Mouse (Mus musculus) midbrain, embryonic 13.5 days (tissue): ENCODE measurements around the gene Agtrap. TPM values are rescaled to one million over a fixed set of nuclear protein-coding genes. Genes with fewer than 3 reads are reported as not detected.
A peak's percentile ranks its signal among the peaks of the same experiment; 100 is the strongest.

Experiments used
- ATAC-seq: fragments of 200-750 bp; cut with Nextera tagmentation; 2 replicates; pipeline ENCODE4 v1.8.0; 2017; ENCODE audit warnings: mild to moderate bottlenecking, moderate TSS enrichment, moderate library complexity
- H3K27ac ChIP-seq: fragments of 300-500 bp; sonication (generic); 2 replicates; pipeline ENCODE4 v1.5.1; 2015; ENCODE audit warnings: inconsistent platforms, mild to moderate bottlenecking, moderate library complexity
- H3K27me3 ChIP-seq: fragments of 300-500 bp; sonication (generic); 2 replicates; pipeline ENCODE4 v1.6.1; 2015; ENCODE audit warnings: mild to moderate bottlenecking, inconsistent platforms
- H3K36me3 ChIP-seq: fragments of 300-500 bp; sonication (generic); 2 replicates; pipeline ENCODE4 v1.6.1; 2015; ENCODE audit warnings: mild to moderate bottlenecking, inconsistent platforms
- H3K4me1 ChIP-seq: fragments of 300-500 bp; sonication (generic); replicated peaks from 2 replicates; pipeline ENCODE4 v1.6.1; 2015; ENCODE audit warnings: inconsistent platforms
- H3K4me2 ChIP-seq: fragments of 300-500 bp; sonication (generic); replicated peaks from 2 replicates; pipeline ENCODE4 v1.6.1; 2015; ENCODE audit warnings: moderate library complexity, mild to moderate bottlenecking, inconsistent platforms
- H3K4me3 ChIP-seq: fragments of 300-500 bp; sonication (generic); replicated peaks from 2 replicates; pipeline ENCODE4 v1.5.1; 2015; ENCODE audit warnings: mild to moderate bottlenecking, inconsistent platforms
- H3K9ac ChIP-seq: fragments of 300-500 bp; sonication (generic); replicated peaks from 2 replicates; pipeline ENCODE4 v1.6.1; 2015; ENCODE audit warnings: mild to moderate bottlenecking, inconsistent platforms
- H3K9me3 ChIP-seq: fragments of 300-500 bp; sonication (generic); 2 replicates; pipeline ENCODE4 v1.6.1; 2016; ENCODE audit warnings: mild to moderate bottlenecking, inconsistent platforms
- WGBS: fragments of 180-500 bp; shearing (Covaris S2); methylation state at CpG from one replicate; pipeline ENCODE4 v1.1.7; 2015; 5-methylcytosine and 5-hydroxymethylcytosine counted together
- polyA plus RNA-seq: library from polyadenylated mRNA; unstranded; fragments of >200 nt; fragmentation: Nextera tagmentation; extraction: Ambion mirVana; gene quantifications from 2 replicates; pipeline ENCODE4 v1.2.1, GENCODE M21; 2015

The Agtrap gene
- polyA plus RNA-seq, 1 experiment from 2014 or later = 7.9 TPM

DNA sequence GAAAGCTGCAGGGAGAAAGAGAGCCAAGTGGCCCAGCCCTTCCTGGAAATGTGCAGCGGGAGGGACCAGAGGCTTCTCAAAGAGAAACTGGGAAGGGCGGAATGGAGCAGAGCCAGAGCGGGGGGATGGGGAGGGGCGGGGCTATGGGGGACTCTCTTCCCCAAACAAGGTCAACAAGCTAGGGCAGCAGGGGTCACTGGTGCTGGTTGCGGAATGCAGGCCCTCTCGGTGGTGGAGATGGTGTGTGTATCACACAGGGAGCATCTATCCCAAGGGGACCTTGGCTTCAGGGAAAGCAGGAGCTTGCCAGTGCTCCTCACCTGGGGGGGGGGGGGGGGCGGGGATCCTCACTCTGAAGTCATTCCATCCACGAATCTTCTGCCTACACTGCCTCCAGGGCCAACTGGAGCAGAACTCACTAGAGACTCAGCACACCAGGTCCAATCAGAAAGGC, 3.5 kb downstream of the Agtrap start:
- H3K4me2 ChIP-seq = no peak overlapping the region
- H3K4me3 ChIP-seq = no peak overlapping the region
- no peaks in the 10 kb centered on the region for H3K9me3 ChIP-seq
- no peaks in the 10 kb centered on the region for H3K27me3 ChIP-seq
- H3K9ac ChIP-seq = no peak overlapping the region
- no peak overlapping the region for H3K27ac ChIP-seq
- H3K36me3 ChIP-seq = no peaks in the 10 kb centered on the region
- peaks cover 44% of the 10 kb centered on the region for H3K4me1 ChIP-seq
- ATAC-seq = no peak
- 6% methylated on average over 8 of the region's 8 CpGs for WGBS

DNA sequence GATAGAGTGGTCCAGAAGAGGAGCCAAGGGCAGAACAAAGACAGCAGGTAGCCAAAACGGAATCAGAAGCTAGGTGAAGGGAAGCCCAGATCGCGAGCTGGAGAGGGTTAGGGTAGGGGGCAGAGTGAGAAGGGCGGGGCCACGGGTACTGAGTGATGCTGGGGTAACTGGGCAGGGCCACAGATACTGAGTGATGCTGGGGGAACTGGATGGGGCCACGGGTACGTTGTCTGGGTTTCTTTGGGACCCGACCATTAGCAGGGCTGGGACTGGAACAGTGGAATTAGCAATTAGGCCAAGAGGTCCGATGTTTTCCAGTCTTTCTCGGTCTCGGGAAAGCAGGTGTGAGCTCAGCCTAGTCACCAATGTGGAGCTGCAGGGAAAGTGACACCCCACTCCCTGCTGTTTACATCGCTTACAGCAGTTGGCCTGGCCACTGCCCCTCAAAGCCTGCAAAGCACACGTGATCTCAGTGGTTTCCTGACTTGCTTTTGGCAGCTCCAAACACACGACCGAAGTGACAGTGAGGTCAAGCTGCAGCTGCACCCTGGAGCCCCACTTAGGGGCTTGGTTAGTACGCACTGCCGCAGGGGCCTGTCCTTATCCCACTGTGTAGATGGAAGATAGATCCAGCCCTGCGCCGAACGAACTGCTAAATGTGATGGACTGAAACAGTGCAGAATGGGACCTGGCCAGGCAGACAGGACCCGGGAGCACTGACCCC, 4.5 kb downstream of the Agtrap start:
- no peak overlapping the region for H3K4me2 ChIP-seq
- no peaks in the 10 kb centered on the region for H3K27me3 ChIP-seq
- H3K27ac ChIP-seq = no peak overlapping the region
- H3K36me3 ChIP-seq = no peaks in the 10 kb centered on the region
- H3K4me3 ChIP-seq = no peak overlapping the region
- H3K9ac ChIP-seq = no peak overlapping the region
- peaks cover 35% of the 10 kb centered on the region for H3K4me1 ChIP-seq
- H3K9me3 ChIP-seq = no peaks in the 10 kb centered on the region
- no peak for ATAC-seq
- WGBS = 69% methylated on average over 21 of the region's 21 CpGs

DNA sequence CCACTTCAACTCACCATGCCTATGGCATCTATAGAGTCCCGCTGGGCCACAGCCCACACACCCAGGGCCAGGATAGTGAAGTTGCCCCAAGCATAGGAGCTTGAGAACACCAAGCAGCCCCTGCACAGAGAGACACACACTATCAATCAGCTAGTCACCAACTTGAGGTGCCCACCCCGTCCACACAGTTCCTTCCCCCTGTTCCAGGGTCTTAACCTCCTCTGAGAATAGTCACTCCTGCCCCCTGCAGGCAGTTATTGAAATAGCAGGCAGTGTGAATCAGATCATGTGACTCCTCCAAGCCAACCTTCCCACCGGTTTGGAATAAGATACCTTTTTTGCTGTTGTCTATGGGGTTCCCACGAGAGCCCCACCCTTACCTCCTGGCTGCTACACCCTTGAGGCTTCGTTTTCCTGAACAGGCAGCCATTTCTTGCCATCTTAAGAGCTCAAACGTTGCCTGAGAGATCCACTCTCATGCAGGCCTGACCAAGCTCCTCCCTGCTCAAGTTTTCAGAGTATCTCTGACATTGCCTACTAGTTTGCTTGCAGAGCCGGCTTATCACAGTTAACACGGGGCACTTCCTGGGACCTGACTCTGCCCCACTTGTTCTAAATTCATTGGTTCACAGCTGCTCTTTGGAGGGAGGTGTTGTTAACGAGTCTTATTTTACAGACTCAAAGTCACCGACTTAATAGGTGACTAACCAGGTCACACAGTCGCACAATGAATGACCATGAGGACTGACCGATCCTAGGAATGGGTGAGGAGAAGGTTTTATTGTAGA, 5.4 kb downstream of the Agtrap start:
- Histone ChIP-seq H3K4me1 (peaks cover 26% of the 10 kb centered on the region), H3K27ac (no peak overlapping the region), H3K4me3 (no peak overlapping the region), H3K36me3 (no peaks in the 10 kb centered on the region), H3K9ac (no peak overlapping the region), H3K9me3 (no peaks in the 10 kb centered on the region), H3K4me2 (no peak overlapping the region), H3K27me3 (no peaks in the 10 kb centered on the region)
- 58% methylated on average over 12 of the region's 12 CpGs for WGBS
- ATAC-seq = peak; percentile 50

DNA sequence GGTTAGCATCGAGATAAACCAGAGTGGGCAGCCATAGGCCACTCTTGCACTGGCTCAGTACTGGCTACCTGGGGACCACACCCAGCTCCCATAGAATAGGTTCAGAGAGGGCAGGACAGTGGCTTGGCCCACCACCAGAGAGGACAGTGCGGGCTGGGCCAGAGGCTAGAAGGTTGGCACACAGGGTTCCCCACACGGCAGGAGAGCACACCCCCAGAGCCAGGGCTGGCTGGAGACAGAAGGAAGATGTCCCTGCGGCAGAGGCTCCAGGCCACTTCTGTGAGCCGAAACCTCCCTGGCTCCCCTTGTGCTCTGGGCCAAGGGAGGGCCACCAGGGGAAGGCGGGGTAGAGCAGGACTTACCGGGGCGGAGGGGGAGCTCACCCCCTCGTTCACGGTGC, 6.6 kb downstream of the Agtrap start:
- Histone ChIP-seq H3K9ac (no peak overlapping the region), H3K4me2 (no peak overlapping the region), H3K4me3 (no peak overlapping the region), H3K36me3 (no peaks in the 10 kb centered on the region), H3K27me3 (no peaks in the 10 kb centered on the region), H3K27ac (no peak overlapping the region), H3K9me3 (no peaks in the 10 kb centered on the region), H3K4me1 (peaks cover 18% of the 10 kb centered on the region)
- ATAC-seq = no peak; the same call in 1 of the 2 replicates
- WGBS = 92% methylated on average over 10 of the region's 10 CpGs

DNA sequence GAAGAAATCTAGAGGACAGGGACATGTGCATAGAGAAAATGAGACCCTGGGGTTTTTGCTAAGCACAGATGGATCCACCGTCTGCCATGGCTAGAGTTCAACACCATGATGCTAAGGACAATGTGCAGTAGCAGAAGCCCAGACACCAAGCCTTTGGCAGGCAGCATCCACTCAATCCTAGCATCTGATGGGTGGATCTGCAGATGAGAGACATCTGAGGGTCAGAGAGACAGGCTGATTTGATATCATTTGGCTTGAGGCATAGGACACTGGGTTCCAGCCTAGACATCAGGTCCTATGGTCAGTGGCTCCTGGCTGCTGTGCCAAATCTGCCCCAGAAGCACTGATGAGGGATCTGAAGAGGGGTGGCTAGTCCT, 7.2 kb downstream of the Agtrap start:
- H3K36me3 ChIP-seq = no peaks in the 10 kb centered on the region
- no peaks in the 10 kb centered on the region for H3K27me3 ChIP-seq
- no peaks in the 10 kb centered on the region for H3K9me3 ChIP-seq
- H3K4me2 ChIP-seq = no peak overlapping the region
- WGBS = 100% methylated on average over 1 of the region's 1 CpGs
- no peak overlapping the region for H3K27ac ChIP-seq
- peaks cover 16% of the 10 kb centered on the region for H3K4me1 ChIP-seq
- H3K9ac ChIP-seq = no peak overlapping the region
- no peak for ATAC-seq
- no peak overlapping the region for H3K4me3 ChIP-seq

DNA sequence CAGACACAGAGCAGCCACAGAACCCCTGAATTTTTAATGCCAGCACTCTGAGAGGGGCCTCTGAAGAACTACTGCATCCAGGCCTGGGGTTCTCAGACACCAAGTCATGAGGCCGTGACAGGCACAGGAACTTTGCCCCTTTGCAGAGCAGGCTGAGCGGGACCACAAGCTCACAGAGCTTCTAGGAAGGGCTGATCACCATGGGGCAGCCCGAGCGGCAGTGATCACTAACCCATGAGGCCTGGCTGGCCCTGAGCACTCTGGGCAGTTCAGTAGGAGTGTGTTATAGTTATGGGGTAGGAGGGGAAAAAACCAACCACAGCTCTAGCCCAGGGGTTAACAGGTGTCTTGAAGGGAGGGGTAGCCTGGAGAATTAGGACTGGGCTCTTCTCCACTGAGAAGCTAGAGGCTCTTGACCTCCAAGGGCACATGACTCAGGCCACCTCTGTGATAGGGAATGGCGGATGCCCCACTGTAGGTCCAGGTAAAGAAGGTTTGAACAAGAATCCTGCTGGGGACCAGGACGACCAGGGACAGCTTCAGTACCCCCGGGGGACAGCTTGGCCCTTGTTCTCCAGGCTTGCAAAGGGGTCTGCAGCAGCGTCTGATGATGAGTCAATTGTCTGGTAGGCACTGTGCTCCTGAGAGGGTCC, 7.8 kb downstream of the Agtrap start:
- Histone ChIP-seq H3K9me3 (no peaks in the 10 kb centered on the region), H3K4me1 (peaks cover 12% of the 10 kb centered on the region), H3K27ac (no peak overlapping the region), H3K4me2 (no peak overlapping the region), H3K4me3 (no peak overlapping the region), H3K36me3 (no peaks in the 10 kb centered on the region), H3K27me3 (no peaks in the 10 kb centered on the region), H3K9ac (no peak overlapping the region)
- no peak for ATAC-seq
- WGBS = 84% methylated on average over 8 of the region's 8 CpGs

DNA sequence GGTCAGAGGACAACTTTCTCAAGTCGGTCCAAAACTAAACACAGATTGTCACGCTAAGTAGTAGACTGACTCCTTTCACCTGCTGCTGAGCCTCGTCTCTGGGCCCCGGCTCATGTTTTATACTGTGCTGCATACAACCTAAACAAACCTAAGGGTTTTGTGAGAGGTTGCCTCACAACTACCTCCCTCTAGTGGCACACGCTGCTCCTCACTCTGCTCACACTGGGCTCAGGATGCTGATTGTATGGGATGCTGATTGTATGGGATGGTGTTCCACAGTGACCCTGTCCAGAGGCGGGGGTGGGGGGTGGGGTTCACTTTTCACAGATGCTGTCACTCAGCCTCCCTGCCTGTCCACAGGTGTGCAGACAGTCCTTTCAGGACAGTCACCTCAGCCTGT, 8.6 kb downstream of the Agtrap start:
- no peak for ATAC-seq
- WGBS = 61% methylated on average over 6 of the region's 6 CpGs
- Histone ChIP-seq H3K4me1 (peaks cover 12% of the 10 kb centered on the region), H3K9me3 (no peaks in the 10 kb centered on the region), H3K4me2 (no peak overlapping the region), H3K27me3 (no peaks in the 10 kb centered on the region), H3K4me3 (no peak overlapping the region), H3K36me3 (no peaks in the 10 kb centered on the region), H3K9ac (no peak overlapping the region), H3K27ac (no peak overlapping the region)

DNA sequence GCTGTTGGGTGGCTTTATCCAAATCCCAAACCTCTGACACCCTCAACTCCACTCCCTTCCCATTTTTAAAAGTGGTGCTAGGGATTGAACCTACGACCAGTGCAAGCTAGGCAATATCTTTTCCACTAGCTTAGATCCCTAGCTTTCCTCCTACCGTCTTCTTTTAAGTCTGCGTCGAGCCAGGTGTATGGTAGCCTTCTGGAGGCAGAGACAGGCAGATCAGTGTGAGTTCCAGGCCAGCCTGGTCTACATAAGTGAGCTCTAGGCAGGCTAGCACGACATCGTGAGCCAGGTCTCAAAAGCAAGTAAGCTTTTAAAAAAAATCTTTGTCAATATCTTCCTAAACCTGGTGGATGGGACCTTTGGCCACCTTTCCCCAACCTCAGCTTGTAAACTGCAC, 11.9 kb downstream of the Agtrap start:
- Histone ChIP-seq H3K27ac (no peak overlapping the region), H3K4me2 (no peak overlapping the region; the same call in 1 of the 2 replicates), H3K27me3 (no peaks in the 10 kb centered on the region), H3K4me1 (0 out of 2 replicates have a peak, but pooled peaks cover 3% of the 10 kb centered on the region), H3K9me3 (no peaks in the 10 kb centered on the region), H3K9ac (no peak overlapping the region), H3K4me3 (no peak overlapping the region), H3K36me3 (no peaks in the 10 kb centered on the region)
- no peak for ATAC-seq
- WGBS = 90% methylated on average over 6 of the region's 6 CpGs

DNA sequence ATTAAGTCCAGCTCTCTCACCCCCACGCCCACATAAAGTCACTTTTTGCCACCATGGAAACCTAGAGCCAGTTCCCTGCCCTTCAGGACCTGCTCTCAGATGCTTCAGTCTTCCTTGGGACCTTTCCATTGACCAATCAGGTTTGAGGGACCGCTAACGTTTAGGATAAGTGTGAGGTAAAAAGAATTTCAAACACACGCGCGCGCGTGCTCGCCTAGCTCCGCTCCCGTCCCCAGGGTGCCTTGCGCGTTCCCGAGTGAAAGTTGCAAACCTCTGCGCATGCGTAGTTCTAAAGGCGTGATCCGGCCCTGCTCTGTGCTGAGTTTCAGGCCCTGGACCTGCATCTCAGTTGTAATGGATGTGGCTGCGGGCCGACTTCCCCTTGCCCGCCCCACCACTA, 12.6 kb downstream of the Agtrap start:
- H3K4me2 ChIP-seq = peak overlapping the region; percentile 50
- H3K27me3 ChIP-seq = no peaks in the 10 kb centered on the region
- H3K9me3 ChIP-seq = no peaks in the 10 kb centered on the region
- peak; percentile 22; the same call in 1 of the 2 replicates for ATAC-seq
- 0 out of 2 replicates have a peak, but pooled peaks cover 3% of the 10 kb centered on the region for H3K4me1 ChIP-seq
- no peak overlapping the region for H3K27ac ChIP-seq
- WGBS = 30% methylated on average over 21 of the region's 21 CpGs
- H3K4me3 ChIP-seq = peak overlapping the region; percentile 22
- H3K9ac ChIP-seq = no peak overlapping the region
- H3K36me3 ChIP-seq = no peaks in the 10 kb centered on the region

DNA sequence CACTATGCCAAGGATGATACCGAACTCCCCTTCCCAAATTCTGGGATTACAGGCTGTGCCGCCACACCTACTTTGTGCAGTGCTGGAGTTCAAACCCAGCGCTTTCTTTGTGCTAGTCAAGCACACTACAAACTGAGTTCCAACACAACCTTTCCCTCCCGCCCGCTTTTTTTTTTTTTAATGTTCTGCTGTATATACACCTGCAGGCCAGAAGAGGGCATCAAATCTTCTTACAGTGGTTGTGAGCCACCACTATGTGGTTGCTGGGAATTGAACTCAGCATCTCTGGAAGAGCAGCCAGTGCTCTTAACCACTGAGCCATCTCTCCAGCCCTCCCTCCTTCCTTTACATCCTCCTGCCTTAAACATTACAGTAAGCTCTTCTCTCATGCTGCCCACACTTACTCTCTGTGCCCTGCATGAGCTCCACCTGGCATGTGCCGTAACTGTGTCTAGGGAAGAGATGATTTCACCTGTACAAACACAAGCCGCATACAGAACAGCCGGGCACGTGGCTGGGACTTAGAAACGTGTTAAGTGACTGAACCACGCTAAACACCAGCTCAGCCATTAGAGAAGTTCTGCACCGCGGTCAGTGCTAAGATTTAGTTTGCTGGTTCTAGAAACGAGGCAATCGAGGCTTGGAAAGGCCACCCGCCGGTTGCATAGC, 13.2 kb downstream of the Agtrap start:
- Histone ChIP-seq H3K4me2 (peak overlapping the region; percentile 50), H3K4me3 (peak overlapping the region; percentile 22), H3K9me3 (no peaks in the 10 kb centered on the region), H3K27ac (no peak overlapping the region), H3K9ac (no peak overlapping the region), H3K36me3 (no peaks in the 10 kb centered on the region), H3K27me3 (no peaks in the 10 kb centered on the region), H3K4me1 (0 out of 2 replicates have a peak, but pooled peaks cover 3% of the 10 kb centered on the region)
- WGBS = 49% methylated on average over 17 of the region's 17 CpGs
- peak; percentile 27; the same call in 1 of the 2 replicates for ATAC-seq

DNA sequence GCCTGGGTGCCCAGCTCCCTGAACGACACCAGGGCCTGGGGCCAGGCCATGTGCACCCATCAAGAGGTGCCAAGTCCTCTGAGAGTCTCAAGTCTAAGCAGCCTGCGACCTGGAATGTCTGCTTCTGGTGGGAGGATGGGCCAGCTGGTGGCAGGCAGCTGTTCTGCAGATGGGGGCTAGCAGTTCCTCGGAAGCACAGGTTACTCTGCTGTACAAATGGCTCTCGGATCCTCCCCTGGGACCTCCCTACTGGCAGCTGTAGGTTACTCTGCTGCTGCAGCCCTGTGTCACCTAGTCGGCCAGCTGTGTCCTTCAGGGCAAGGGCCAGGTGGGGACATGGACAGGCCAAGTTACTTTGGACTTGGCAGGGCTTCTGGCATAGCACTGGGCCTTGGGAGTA, 16.3 kb downstream of the Agtrap start:
- Histone ChIP-seq H3K4me3 (no peak overlapping the region), H3K4me1 (0 out of 2 replicates have a peak, but pooled peaks cover 3% of the 10 kb centered on the region), H3K9me3 (no peaks in the 10 kb centered on the region), H3K27me3 (no peaks in the 10 kb centered on the region), H3K27ac (no peak overlapping the region), H3K36me3 (no peaks in the 10 kb centered on the region), H3K4me2 (no peak overlapping the region), H3K9ac (no peak overlapping the region)
- ATAC-seq = no peak
- 74% methylated on average over 5 of the region's 5 CpGs for WGBS
